Mouse (Mus musculus): ENCODE measurements around the gene Krtap24-1.
A peak's percentile ranks its signal among the peaks of the same experiment; 100 is the strongest.

Krtap24-1 gene

DNA sequence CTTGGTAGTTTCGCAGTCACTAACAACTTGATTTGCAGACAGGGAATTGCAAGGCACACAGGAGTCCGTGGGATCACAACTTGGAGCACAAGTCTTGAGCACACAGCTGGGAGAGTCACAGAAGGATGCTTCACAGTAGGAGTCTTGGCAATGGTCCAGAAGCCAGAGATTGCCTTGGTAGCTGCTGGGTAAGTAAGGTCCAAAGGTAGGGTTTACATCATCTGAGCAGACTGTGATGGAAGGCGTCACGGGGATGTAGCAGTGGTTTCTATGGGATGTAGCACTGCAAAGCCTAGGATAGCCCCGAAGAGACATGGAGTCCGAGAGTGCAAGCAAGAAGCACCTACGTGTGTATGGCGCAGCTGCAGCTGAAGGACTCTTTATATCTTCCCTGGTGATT is at the start of gene Krtap24-1:
TSS of gene Krtap24-1 (minus strand) at position 358 of the 400 bp plus-strand sequence.
- Histone ChIP-seq H3K4me1 (replicated peaks; ENCODE audit: low read depth, low read length) (no peaks in the 10 kb centered on the region), H3K27me3 (ENCODE audit: insufficient read depth, low read length) (no peaks in the 10 kb centered on the region), H3K36me3 (ENCODE audit: insufficient read depth, low read length) (no peaks in the 10 kb centered on the region), H3K9me3 (ENCODE audit: low read length) (no peaks in the 10 kb centered on the region), H3K4me3 (replicated peaks; ENCODE audit: low read length) (no peak within 1 kb of the TSS)
- TF ChIP-seq NANOG (IDR thresholded peaks at IDR 0.05; ENCODE audit: borderline replicate concordance, low read length), result no peak
- no peak for TF ChIP-seq CTCF (conservative IDR thresholded peaks at IDR 0.05; ENCODE audit: low read length)

DNA sequence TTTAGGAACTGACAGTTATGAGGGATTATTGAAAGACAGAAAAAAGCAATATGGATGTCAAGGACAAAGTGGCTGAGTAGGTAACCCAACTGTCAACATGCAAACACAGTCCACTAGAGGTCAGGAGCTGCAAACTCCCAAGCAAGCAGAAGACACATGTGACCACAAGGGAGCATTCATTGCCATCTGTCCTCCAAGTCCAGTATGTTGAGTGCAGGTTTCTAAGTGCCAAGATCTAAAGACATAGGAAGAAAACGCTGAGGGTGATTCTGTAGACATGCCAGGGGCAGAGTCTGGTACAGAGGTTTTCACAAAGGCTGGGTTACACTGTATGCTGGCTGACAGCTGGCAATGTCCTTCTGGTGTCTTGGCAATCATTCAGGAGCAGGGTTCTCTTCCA is 45.3 kb upstream of the Krtap24-1 start:
- Histone ChIP-seq H3K4me1 (replicated peaks; ENCODE audit: low read depth, low read length) (no peaks in the 10 kb centered on the region), H3K27me3 (ENCODE audit: insufficient read depth, low read length) (no peaks in the 10 kb centered on the region), H3K4me3 (replicated peaks; ENCODE audit: low read length) (no peak overlapping the region), H3K9me3 (ENCODE audit: low read length) (no peaks in the 10 kb centered on the region), H3K36me3 (ENCODE audit: insufficient read depth, low read length) (no peaks in the 10 kb centered on the region)
- TF ChIP-seq POU5F1 (IDR thresholded peaks at IDR 0.05; ENCODE audit: borderline replicate concordance, low read length), result no peak
- no peak for TF ChIP-seq NANOG (IDR thresholded peaks at IDR 0.05; ENCODE audit: borderline replicate concordance, low read length)
- 0 out of 2 replicates have a peak, but pooled peaks have one; percentile 4 for TF ChIP-seq CTCF (conservative IDR thresholded peaks at IDR 0.05; ENCODE audit: low read length)

DNA sequence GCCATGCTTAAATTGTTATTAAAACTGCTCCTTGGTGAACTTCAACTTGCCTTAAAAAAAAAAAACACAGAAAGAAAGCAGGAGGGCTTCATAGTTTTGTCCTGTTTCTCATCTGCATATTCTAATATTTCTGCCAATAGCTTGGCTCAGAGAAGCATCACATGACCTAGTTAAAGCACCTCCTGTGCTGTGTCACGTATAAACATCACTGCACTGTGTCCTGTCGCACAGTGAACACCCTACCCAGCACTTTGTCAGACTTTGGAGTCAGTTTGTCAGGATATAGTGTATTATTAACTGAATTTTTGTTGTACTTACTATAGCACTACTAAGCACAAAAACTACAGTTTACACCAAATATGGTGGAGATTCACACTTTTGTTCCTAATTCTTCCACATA is 39.9 kb upstream of the Krtap24-1 start:
- H3K27me3 ChIP-seq (ENCODE audit: insufficient read depth, low read length), result no peaks in the 10 kb centered on the region
- TF ChIP-seq CTCF (conservative IDR thresholded peaks at IDR 0.05; ENCODE audit: low read length) (no peak), POU5F1 (IDR thresholded peaks at IDR 0.05; ENCODE audit: borderline replicate concordance, low read length) (no peak), NANOG (IDR thresholded peaks at IDR 0.05; ENCODE audit: borderline replicate concordance, low read length) (no peak)

DNA sequence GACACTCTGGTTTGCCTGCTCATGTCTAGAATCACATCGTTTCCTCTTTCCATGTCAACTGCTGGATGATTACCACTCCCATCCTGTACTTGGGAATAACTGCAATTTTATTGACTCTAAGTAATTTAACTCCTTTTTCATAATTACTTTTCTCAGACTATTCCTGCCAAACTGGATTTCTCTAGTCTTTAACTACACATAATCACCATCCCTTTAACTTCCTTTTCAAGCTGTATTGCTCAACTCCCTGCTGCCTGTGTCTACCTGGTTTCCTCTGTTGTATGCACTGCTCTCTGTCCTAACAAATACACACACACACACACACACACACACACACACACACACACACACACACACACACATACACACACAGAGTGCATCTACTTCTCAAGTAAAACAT is 39.0 kb upstream of the Krtap24-1 start:
- H3K4me3 ChIP-seq (replicated peaks; ENCODE audit: low read length), result no peak overlapping the region
- no peaks in the 10 kb centered on the region for H3K36me3 ChIP-seq (ENCODE audit: insufficient read depth, low read length)
- H3K9me3 ChIP-seq (ENCODE audit: low read length), result no peaks in the 10 kb centered on the region
- no peaks in the 10 kb centered on the region for H3K4me1 ChIP-seq (replicated peaks; ENCODE audit: low read depth, low read length)
- TF ChIP-seq CTCF (conservative IDR thresholded peaks at IDR 0.05; ENCODE audit: low read length), result no peak
- no peak for TF ChIP-seq NANOG (IDR thresholded peaks at IDR 0.05; ENCODE audit: borderline replicate concordance, low read length)
- no peak for TF ChIP-seq POU5F1 (IDR thresholded peaks at IDR 0.05; ENCODE audit: borderline replicate concordance, low read length)
- no peaks in the 10 kb centered on the region for H3K27me3 ChIP-seq (ENCODE audit: insufficient read depth, low read length)

More for the DNA sequence above, 39.9 kb upstream of the Krtap24-1 start:
- no peak overlapping the region for H3K4me3 ChIP-seq (replicated peaks; ENCODE audit: low read length)
- H3K9me3 ChIP-seq (ENCODE audit: low read length), result no peaks in the 10 kb centered on the region
- H3K4me1 ChIP-seq (replicated peaks; ENCODE audit: low read depth, low read length), result no peaks in the 10 kb centered on the region
- H3K36me3 ChIP-seq (ENCODE audit: insufficient read depth, low read length), result no peaks in the 10 kb centered on the region

DNA sequence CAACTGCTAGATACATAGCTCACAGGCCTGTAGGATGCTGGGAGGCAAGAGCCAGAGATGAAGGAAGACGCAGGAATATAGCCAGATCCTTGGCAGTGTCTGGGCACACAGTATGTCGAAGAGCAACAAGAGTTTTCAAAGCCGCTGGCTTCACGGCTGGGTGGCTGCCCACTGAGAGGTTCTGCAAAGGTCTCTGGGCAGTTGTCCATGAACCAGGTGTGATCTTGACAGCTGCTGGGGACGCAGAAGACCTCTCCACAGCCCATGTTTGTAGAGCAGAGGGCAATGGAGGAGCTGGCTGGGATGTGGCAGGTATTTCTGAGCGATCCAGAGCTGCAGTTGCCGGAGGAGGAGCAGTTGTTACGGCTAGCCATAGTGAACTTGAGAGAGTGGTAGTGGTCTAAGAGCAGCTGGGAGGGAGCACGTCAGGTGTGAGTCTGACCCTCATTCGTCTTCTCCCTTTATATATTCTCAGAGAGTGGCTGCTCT is 35.3 kb upstream of the Krtap24-1 start, which contains the start of gene Krtap26-1:
TSS of gene Krtap26-1 (minus strand) at position 439 of the 489 bp plus-strand sequence.
- Histone ChIP-seq H3K4me1 (replicated peaks; ENCODE audit: low read depth, low read length) (no peaks in the 10 kb centered on the region), H3K27me3 (ENCODE audit: insufficient read depth, low read length) (no peaks in the 10 kb centered on the region), H3K36me3 (ENCODE audit: insufficient read depth, low read length) (no peaks in the 10 kb centered on the region), H3K4me3 (replicated peaks; ENCODE audit: low read length) (no peak within 1 kb of the TSS), H3K9me3 (ENCODE audit: low read length) (no peaks in the 10 kb centered on the region)
- TF ChIP-seq NANOG (IDR thresholded peaks at IDR 0.05; ENCODE audit: borderline replicate concordance, low read length) (no peak), CTCF (conservative IDR thresholded peaks at IDR 0.05; ENCODE audit: low read length) (no peak), POU5F1 (IDR thresholded peaks at IDR 0.05; ENCODE audit: borderline replicate concordance, low read length) (no peak)

DNA sequence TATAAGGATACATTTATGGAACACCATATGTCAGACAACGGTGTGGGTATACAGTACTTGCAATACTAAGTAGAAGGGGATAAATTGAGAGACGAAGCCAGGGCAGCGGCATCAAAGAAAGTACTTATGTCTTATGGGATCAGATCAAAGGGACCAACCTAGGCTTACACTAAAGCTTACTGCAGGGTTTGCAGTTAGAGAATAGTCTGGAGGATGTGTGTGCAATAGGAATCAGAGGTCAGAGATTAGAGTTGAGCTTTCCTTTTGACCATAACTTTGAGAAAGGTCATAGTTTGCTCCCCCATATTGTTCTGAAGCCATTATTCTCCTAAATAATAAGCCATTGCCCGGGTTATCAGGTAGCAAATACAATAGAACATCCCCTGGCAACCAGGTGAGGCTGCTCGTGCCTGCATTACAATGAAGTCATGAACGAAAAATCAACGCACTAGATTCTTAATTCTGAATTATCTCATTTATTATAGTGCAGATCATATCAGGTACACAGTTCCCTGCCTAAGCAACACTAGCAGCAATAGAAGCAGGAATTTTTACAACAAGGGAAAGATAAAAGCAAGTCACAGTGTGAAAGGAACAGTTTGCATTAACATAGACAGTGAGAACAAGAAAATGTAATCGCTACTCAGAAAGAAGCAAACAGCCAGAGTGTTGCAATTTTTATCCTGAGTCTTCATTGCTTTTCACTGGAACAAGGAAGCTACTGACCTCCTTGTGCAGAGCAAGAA is 34.5 kb upstream of the Krtap24-1 start:
- TF ChIP-seq POU5F1 (IDR thresholded peaks at IDR 0.05; ENCODE audit: borderline replicate concordance, low read length) (no peak), NANOG (IDR thresholded peaks at IDR 0.05; ENCODE audit: borderline replicate concordance, low read length) (no peak), CTCF (conservative IDR thresholded peaks at IDR 0.05; ENCODE audit: low read length) (no peak)
- no peaks in the 10 kb centered on the region for H3K4me1 ChIP-seq (replicated peaks; ENCODE audit: low read depth, low read length)
- H3K9me3 ChIP-seq (ENCODE audit: low read length), result no peaks in the 10 kb centered on the region
- H3K4me3 ChIP-seq (replicated peaks; ENCODE audit: low read length), result no peak overlapping the region
- no peaks in the 10 kb centered on the region for H3K36me3 ChIP-seq (ENCODE audit: insufficient read depth, low read length)
- no peaks in the 10 kb centered on the region for H3K27me3 ChIP-seq (ENCODE audit: insufficient read depth, low read length)

DNA sequence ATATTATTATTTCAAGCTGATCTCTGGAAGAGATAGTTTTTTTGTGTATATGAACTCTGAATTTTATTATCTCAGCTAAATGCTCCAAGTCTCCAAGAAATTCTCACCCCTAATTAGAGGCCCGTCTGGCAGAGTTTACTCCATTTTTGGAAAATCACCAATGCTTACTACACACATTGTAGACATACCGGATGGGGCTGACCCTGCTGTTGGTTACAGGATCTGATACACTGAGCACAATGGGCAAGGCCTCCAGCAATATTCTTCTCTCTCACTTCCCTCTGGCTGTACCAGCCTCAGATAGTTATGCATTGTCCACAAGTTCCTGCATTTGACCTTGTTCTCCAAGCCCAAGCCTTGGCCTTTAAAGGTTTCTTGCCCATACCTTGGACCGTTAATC is 28.0 kb upstream of the Krtap24-1 start:
- Histone ChIP-seq H3K27me3 (ENCODE audit: insufficient read depth, low read length) (no peaks in the 10 kb centered on the region), H3K4me3 (replicated peaks; ENCODE audit: low read length) (no peak overlapping the region), H3K36me3 (ENCODE audit: insufficient read depth, low read length) (no peaks in the 10 kb centered on the region), H3K9me3 (ENCODE audit: low read length) (no peaks in the 10 kb centered on the region), H3K4me1 (replicated peaks; ENCODE audit: low read depth, low read length) (no peaks in the 10 kb centered on the region)
- TF ChIP-seq POU5F1 (IDR thresholded peaks at IDR 0.05; ENCODE audit: borderline replicate concordance, low read length) (no peak), CTCF (conservative IDR thresholded peaks at IDR 0.05; ENCODE audit: low read length) (no peak), NANOG (IDR thresholded peaks at IDR 0.05; ENCODE audit: borderline replicate concordance, low read length) (no peak)

DNA sequence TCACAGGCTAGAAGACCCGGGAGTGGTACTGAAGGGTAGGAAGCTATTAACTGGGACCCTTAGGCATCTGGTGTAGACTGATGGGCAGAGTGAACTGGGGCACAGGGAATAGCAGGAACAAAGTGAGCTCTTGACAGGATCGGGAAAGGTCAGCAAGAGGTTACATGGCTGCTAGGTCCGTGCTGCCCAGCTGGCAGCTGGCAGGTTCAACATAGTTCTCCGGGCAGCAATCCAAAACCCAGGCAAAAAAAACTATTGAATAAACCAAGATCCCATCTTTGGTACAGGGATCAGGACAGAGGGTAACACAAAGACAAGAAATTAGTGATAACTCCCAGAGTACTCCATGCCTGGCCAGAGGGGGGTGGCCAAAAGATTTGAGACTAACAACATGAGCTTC is 23.1 kb upstream of the Krtap24-1 start:
- Histone ChIP-seq H3K4me1 (replicated peaks; ENCODE audit: low read depth, low read length) (no peaks in the 10 kb centered on the region), H3K36me3 (ENCODE audit: insufficient read depth, low read length) (no peaks in the 10 kb centered on the region), H3K27me3 (ENCODE audit: insufficient read depth, low read length) (no peaks in the 10 kb centered on the region), H3K9me3 (ENCODE audit: low read length) (no peaks in the 10 kb centered on the region), H3K4me3 (replicated peaks; ENCODE audit: low read length) (no peak overlapping the region)
- TF ChIP-seq POU5F1 (IDR thresholded peaks at IDR 0.05; ENCODE audit: borderline replicate concordance, low read length), result no peak
- TF ChIP-seq CTCF (conservative IDR thresholded peaks at IDR 0.05; ENCODE audit: low read length), result no peak
- TF ChIP-seq NANOG (IDR thresholded peaks at IDR 0.05; ENCODE audit: borderline replicate concordance, low read length), result no peak
